Mouse (Mus musculus): Measurements from ENCODE around the gene March6. TPM values are rescaled to one million over a fixed set of nuclear protein-coding genes. Genes with fewer than 3 reads are reported as not detected.
A peak's percentile ranks its signal among the peaks of the same experiment; 100 is the strongest.

The March6 gene
- polyA plus RNA-seq (2012; rRNA removed): 72.7 and 109 TPM in 2 replicates

DNA sequence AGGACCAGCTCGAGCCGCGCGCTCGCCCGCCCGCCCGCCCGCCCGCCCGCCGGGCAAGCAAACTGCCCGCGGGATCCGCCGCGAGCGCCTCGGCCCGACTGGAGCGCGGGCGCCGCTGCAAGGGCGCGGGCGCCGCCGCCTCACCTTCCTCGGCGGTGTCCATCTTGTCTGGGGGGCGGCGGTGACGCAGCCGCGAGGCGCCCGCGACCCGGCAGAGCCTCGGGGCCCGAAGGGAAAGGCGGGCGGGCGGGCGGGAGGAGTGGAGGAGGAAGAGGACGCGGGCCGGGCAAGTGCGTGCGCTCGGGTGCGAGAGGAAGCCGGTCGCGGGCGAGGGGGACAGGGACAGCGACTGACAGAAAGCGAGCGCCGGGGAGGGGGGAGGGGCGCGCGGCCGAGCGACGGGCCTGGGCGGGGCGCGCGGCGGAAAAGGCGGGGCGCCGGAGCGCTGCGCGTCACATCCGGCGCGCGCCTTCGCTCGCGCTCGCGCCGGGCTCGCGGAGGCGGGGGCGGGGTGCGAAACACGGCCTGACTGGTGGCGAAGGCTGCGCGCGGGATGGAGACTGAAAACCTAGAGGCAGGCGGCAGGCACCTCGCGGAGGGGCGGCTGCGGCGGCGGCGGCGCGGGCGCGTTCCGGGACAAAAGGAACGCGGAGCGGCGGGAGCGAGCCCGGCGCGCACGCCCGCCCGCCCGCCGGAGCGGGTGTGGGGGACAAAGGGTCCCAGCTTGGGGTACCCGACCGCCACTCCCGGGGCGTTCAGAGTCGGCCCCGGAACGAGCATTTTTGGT lies at the start of gene March6:
Gene March6 (minus strand): TSS at position 395 of the 787 bp plus-strand sequence.
- DNase-seq (ENCODE audit: low read depth): peak; percentile 98
- no peak for TF ChIP-seq CTCF (IDR thresholded peaks at IDR 0.05; ENCODE audit: borderline replicate concordance, extremely low read depth, insufficient read depth, insufficient read length)
- peak; percentile 81; the same call in 1 of the 2 replicates for TF ChIP-seq POLR2A (IDR thresholded peaks at IDR 0.05; ENCODE audit: borderline replicate concordance, extremely low read depth, insufficient read depth, insufficient read length, poor library complexity, severe bottlenecking)

DNA sequence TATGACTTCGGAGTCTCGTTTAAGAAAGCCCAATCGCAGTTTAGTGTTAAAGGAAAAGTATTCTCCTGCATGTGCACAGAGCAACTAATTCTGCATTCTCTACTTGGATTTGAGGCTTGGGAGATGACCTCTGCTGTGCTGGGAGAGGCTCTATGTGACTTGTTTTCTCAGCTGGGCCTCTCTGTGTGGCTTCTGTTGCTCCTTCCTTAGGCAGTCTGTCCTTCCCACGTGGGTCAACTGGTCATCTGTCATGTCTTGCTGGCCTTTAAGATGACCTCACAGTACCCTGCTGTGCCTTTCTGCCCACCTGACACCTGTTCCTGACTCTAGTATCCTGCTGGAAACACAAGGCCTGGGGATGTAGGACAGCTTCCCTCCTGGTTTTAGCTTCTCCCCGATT lies 45.2 kb upstream of the March6 start:
- TF ChIP-seq CTCF (IDR thresholded peaks at IDR 0.05; ENCODE audit: borderline replicate concordance, extremely low read depth, insufficient read depth, insufficient read length) (no peak), POLR2A (IDR thresholded peaks at IDR 0.05; ENCODE audit: borderline replicate concordance, extremely low read depth, insufficient read depth, insufficient read length, poor library complexity, severe bottlenecking) (no peak)
- DNase-seq (ENCODE audit: low read depth): no peak

DNA sequence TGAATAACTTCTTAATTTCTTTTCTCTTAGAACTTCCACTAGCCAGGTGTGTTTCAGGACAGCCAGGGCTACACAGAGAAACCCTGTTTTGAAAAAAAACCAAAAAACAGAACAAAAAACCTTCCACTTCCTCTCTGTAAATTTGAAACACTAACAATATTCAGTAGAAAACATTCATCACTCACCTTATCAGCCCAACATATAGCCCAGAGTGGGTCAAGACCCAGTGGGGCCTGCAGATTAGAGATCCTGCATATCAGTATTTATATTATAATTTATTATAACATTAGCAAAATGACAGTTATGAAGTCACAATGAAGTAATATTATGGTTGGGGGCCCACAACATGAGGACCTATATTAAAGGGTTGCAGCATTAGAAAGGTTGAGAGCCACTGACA lies 42.8 kb upstream of the March6 start:
- TF ChIP-seq CTCF (IDR thresholded peaks at IDR 0.05; ENCODE audit: borderline replicate concordance, extremely low read depth, insufficient read depth, insufficient read length) (no peak), POLR2A (IDR thresholded peaks at IDR 0.05; ENCODE audit: borderline replicate concordance, extremely low read depth, insufficient read depth, insufficient read length, poor library complexity, severe bottlenecking) (no peak)
- DNase-seq (ENCODE audit: low read depth): no peak

DNA sequence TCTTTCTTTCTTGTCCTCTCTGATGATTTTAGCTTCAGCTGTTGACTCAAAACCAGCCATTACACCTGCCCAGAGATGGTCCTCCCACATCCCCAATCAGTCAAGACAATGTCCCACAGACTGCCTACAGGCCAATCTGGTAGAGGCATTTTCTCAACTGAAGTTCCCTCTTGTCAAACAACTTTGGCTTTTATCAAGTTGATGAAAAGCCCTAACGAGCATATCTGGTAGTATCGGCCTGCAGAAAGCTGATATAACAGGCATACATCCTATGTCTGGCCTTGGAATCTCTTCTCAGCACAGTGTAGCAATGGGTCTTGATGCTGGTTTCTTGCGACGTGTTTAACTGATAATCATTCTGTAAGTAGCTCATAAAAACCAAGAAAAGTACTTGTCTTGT lies 42.4 kb upstream of the March6 start:
- TF ChIP-seq POLR2A (IDR thresholded peaks at IDR 0.05; ENCODE audit: borderline replicate concordance, extremely low read depth, insufficient read depth, insufficient read length, poor library complexity, severe bottlenecking): no peak
- no peak for TF ChIP-seq CTCF (IDR thresholded peaks at IDR 0.05; ENCODE audit: borderline replicate concordance, extremely low read depth, insufficient read depth, insufficient read length)

DNA sequence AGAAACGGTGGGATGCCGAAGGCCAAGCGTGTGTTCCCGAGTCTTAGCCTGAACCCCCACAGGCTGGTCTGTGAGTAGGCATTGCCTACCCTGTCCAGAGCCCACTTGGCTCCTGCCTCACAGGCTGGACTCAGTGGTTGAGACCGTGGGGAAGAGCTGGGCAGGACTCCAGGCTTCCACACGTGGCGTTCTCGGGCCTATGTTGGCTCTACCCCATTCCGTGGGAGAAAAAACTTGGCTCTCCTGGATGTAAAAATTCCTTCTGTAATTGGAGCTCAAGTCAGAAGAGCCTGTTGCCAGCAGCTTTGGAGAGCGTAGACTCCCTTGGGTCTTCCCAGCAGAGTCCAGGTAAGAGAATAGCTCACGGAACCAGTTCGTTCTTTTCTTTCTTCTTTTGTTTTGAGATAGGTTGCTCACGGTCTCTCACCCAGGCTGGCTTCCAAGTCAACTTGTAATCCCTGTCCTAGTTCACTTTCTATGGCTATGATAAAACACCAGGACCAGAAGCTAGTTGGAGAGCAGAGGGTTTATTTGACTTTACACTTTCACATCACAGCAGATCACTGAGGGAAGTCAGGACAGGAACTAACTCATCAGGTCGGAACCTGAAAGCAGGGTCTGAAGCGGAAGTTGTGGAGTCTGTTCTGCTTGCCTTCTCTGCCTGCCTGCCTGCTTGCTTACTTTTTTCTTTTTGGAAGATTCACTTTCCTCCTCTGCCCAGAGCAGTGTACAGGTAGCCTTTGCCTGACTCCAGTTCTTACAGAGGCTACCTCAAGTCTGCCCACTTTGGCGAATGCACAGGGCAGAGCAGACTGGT lies 41.3 kb upstream of the March6 start:
- TF ChIP-seq CTCF (IDR thresholded peaks at IDR 0.05; ENCODE audit: borderline replicate concordance, extremely low read depth, insufficient read depth, insufficient read length) (no peak), POLR2A (IDR thresholded peaks at IDR 0.05; ENCODE audit: borderline replicate concordance, extremely low read depth, insufficient read depth, insufficient read length, poor library complexity, severe bottlenecking) (no peak)
- no peak for DNase-seq (ENCODE audit: low read depth)

More for the DNA sequence above, 42.4 kb upstream of the March6 start:
- DNase-seq (ENCODE audit: low read depth): no peak

DNA sequence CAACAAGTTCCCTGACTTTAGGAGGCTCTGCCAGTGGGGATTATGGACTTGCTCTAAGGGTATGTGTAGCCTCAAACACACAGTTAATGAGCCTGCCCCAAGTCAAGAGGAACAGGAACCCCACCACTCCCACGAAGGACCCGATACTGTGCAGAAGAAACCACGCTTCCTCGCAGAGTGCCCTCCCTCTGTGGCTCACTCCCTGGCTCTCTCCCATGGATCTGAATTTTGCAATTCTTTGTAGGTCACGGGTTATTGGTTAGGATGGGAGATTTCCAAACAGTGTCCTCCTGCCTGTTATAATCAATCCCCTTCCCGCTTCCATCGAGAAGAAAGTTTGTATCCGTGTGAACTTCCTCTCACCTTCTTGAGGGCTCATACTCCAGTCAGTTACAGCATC lies 40.1 kb upstream of the March6 start:
- DNase-seq (ENCODE audit: low read depth): no peak
- TF ChIP-seq CTCF (IDR thresholded peaks at IDR 0.05; ENCODE audit: borderline replicate concordance, extremely low read depth, insufficient read depth, insufficient read length) (no peak), POLR2A (IDR thresholded peaks at IDR 0.05; ENCODE audit: borderline replicate concordance, extremely low read depth, insufficient read depth, insufficient read length, poor library complexity, severe bottlenecking) (no peak)

DNA sequence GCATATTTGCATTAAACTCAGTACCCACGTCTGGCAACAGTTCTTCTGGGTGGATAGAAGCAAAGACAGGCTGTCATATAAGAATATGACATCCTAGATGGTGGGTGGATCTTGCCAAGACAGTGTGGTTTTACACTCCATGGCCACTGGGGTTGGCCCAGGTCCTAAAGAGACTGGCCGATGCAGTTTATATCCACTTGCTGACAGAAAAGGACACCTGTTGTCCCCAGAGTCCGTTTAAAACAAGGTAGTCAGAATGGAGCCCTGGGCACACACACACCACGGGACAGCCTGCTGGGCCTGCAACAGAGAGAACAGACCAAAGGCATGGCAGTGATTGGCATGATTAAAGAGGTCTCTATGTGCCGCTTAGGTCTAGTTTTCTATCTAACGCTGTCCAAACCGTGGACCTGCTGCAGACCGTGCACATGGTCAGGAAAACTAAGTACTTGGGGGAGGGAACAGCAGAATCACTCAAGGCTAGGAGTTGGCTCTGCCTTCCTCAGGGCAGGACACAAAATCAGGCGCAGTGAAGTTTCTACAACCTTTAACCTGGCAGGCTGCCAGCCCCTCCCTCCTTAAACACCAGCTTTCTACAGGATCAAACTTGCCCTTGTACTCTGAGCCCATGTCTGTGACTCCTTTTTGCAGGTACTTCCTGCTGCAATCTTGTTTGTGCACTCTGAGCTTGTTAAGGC lies 38.6 kb upstream of the March6 start:
- no peak for TF ChIP-seq CTCF (IDR thresholded peaks at IDR 0.05; ENCODE audit: borderline replicate concordance, extremely low read depth, insufficient read depth, insufficient read length)
- TF ChIP-seq POLR2A (IDR thresholded peaks at IDR 0.05; ENCODE audit: borderline replicate concordance, extremely low read depth, insufficient read depth, insufficient read length, poor library complexity, severe bottlenecking): no peak
- no peak for DNase-seq (ENCODE audit: low read depth)

DNA sequence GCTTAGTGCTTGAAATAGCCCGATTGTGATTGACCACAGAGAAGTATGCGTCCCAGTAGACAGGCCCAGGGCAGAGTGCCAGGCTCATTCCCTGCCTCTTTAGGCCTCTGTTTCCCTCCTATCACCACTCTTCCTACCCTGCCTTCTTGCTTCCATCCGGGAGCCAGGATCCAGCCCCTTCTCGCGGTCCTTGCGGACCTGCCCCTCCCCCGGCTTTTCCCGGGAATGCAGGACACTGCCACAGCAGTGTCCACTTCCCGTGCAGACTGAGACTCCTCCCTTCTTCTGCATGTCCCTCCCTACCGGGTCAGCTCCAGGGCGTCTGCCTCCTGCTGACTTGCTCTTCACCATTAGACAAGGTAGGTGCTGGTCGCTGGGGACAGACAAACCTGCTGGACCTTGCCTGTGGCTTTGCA lies 37.7 kb upstream of the March6 start:
- DNase-seq (ENCODE audit: low read depth): no peak
- TF ChIP-seq CTCF (IDR thresholded peaks at IDR 0.05; ENCODE audit: borderline replicate concordance, extremely low read depth, insufficient read depth, insufficient read length) (no peak), POLR2A (IDR thresholded peaks at IDR 0.05; ENCODE audit: borderline replicate concordance, extremely low read depth, insufficient read depth, insufficient read length, poor library complexity, severe bottlenecking) (no peak)

DNA sequence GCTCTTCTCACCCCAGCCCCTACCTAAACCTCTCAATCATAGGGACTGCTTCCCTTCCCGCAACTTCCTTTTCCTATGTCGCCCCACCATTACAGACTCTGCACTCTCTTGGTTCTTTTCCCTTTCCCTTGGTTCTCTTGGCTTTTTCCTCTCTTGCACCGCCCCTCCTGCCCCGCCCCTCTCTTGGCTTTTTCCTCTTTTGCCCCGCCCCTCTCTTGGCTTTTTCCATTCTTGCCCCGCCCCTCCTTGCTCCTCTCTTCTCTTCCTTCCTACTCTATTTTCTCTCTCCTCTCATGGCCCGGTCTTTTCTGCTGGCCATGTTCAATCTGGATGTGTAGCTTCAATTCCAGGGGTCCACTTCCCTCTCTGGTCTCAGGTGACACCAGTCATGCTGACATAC lies 36.6 kb upstream of the March6 start:
- no peak for DNase-seq (ENCODE audit: low read depth)
- TF ChIP-seq CTCF (IDR thresholded peaks at IDR 0.05; ENCODE audit: borderline replicate concordance, extremely low read depth, insufficient read depth, insufficient read length) (no peak), POLR2A (IDR thresholded peaks at IDR 0.05; ENCODE audit: borderline replicate concordance, extremely low read depth, insufficient read depth, insufficient read length, poor library complexity, severe bottlenecking) (no peak)

DNA sequence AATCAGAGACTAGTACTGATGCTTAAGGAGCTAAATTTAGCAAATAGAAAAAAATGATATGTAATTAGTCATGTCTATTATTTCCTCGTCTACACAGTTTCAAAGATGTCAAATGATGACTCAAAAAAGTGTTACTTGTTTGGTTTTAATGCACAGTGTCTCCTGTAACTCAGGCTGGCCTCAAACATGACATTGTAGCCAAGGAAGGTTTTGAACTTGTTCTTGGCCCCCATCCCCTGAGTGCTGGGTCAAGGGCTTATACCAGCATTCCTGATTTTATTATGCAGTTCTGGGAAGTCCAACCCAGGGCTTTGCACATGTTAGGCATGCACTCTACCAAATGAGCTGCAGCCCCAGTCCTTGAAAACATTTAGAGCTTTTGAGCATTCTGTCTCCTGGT lies 34.9 kb upstream of the March6 start:
- TF ChIP-seq POLR2A (IDR thresholded peaks at IDR 0.05; ENCODE audit: borderline replicate concordance, extremely low read depth, insufficient read depth, insufficient read length, poor library complexity, severe bottlenecking): no peak
- no peak for TF ChIP-seq CTCF (IDR thresholded peaks at IDR 0.05; ENCODE audit: borderline replicate concordance, extremely low read depth, insufficient read depth, insufficient read length)
- DNase-seq (ENCODE audit: low read depth): no peak

DNA sequence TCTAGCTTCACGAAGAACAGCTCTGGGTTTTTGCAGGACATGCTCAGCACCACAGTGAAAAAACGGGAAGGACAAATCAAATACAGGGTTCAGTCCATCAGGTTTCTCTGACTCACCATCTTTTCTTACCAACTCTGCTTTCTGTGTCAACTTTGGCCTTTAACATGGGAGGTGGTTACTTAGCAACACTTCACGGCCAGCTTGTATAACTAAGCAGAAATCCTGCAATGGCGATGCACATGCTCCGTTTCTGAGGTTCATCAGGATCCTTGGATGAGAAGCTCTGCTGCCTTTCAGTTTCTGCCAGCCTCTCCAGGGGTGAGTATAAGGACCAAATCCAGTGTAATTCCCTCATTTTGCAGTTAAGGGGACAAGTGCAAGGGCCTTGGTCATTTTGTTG lies 34.3 kb upstream of the March6 start, which contains the start of gene Cmbl:
Gene Cmbl (plus strand): TSS at position 206 of the 400 bp plus-strand sequence.
- DNase-seq (ENCODE audit: low read depth): no peak
- TF ChIP-seq POLR2A (IDR thresholded peaks at IDR 0.05; ENCODE audit: borderline replicate concordance, extremely low read depth, insufficient read depth, insufficient read length, poor library complexity, severe bottlenecking): no peak
